Mouse (Mus musculus) kidney, adult 2 months (tissue): ENCODE data around the gene Igsf21. TPM values are rescaled to one million over a fixed set of nuclear protein-coding genes. Genes with fewer than 3 reads are reported as not detected.

Source experiments
- DNase-seq: peaks from one replicate; pipeline ENCODE4 v3.0.0; 2021
- H3K27ac ChIP-seq: fragments of 200-500 bp; 2 replicates; pipeline ENCODE4 v1.5.1; 2012; ENCODE audit warnings: low read depth, low read length, control low read depth, inconsistent platforms; ENCODE audit not compliant: insufficient read depth
- H3K27me3 ChIP-seq: fragments of 200-500 bp; replicated peaks from 2 replicates; pipeline ENCODE4 v1.6.1; 2012; ENCODE audit warnings: mild to moderate bottlenecking, moderate library complexity, low read length, inconsistent platforms; ENCODE audit not compliant: control insufficient read depth, insufficient read depth
- H3K36me3 ChIP-seq: fragments of 200-500 bp; 2 replicates; pipeline ENCODE4 v1.6.1; 2012; ENCODE audit warnings: mild to moderate bottlenecking, moderate library complexity, low read length, inconsistent platforms; ENCODE audit not compliant: control insufficient read depth, insufficient read depth
- H3K4me1 ChIP-seq: fragments of 200-500 bp; 2 replicates; pipeline ENCODE4 v1.6.1; 2011; ENCODE audit warnings: low read length; ENCODE audit not compliant: control insufficient read depth, insufficient read depth
- H3K4me3 ChIP-seq: fragments of 200-500 bp; 2 replicates; pipeline ENCODE4 v1.5.1; 2011; ENCODE audit warnings: mild to moderate bottlenecking, low read depth, low read length, control low read depth; ENCODE audit not compliant: insufficient read depth
- CTCF ChIP-seq: fragments of 200-500 bp; conservative IDR thresholded peaks from 2 replicates; pipeline ENCODE4 v1.5.1; 2011; ENCODE audit warnings: low read depth, mild to moderate bottlenecking, control low read depth, low read length, moderate library complexity, mixed read lengths; ENCODE audit not compliant: insufficient read depth, insufficient read length
- POLR2A ChIP-seq: fragments of 200-500 bp; IDR thresholded peaks from one replicate; pipeline ENCODE4 v1.6.1; 2011; ENCODE audit warnings: low read depth, low read length, control low read depth
- WGBS: fragments of 180-500 bp; shearing (Covaris S2); methylation state at CpG from one replicate; pipeline ENCODE4 v1.1.7; 2018; 5-methylcytosine and 5-hydroxymethylcytosine counted together
- polyA plus RNA-seq: library from polyadenylated mRNA; depleted of rRNA; stranded (reverse); fragments of >200 nt; gene quantifications from 2 replicates; pipeline ENCODE4 v1.2.3, GENCODE M21; 2012

Gene Igsf21
- polyA plus RNA-seq, 1 experiment = 0.39 TPM

GRCm38 (mm10) chr4:140000911-140001310 lies 245.7 kb downstream of the Igsf21 start:
- DNase-seq = peak; percentile 21
- 65% methylated on average over 5 of the region's 5 CpGs for WGBS
- H3K4me3 ChIP-seq = no peak overlapping the region
- H3K27ac ChIP-seq = no peak overlapping the region
- no peaks in the 10 kb centered on the region for H3K4me1 ChIP-seq
- H3K27me3 ChIP-seq = no peaks in the 10 kb centered on the region
- no peaks in the 10 kb centered on the region for H3K36me3 ChIP-seq
- no peak for TF ChIP-seq POLR2A
- no peak for TF ChIP-seq CTCF

GRCm38 (mm10) chr4:139999033-139999432 lies 247.6 kb downstream of the Igsf21 start:
- H3K4me3 ChIP-seq = no peak overlapping the region
- WGBS = 56% methylated on average over 7 of the region's 7 CpGs
- no peaks in the 10 kb centered on the region for H3K4me1 ChIP-seq
- H3K27me3 ChIP-seq = no peaks in the 10 kb centered on the region
- H3K36me3 ChIP-seq = no peaks in the 10 kb centered on the region
- TF ChIP-seq POLR2A (no peak), CTCF (no peak)
- DNase-seq = no peak
- H3K27ac ChIP-seq = no peak overlapping the region

- WGBS = 54% methylated on average over 8 of the region's 8 CpGs
- H3K36me3 ChIP-seq = no peaks in the 10 kb centered on the region
- TF ChIP-seq POLR2A (no peak), CTCF (no peak)
- no peak overlapping the region for H3K27ac ChIP-seq
- H3K4me3 ChIP-seq = no peak overlapping the region
- no peaks in the 10 kb centered on the region for H3K4me1 ChIP-seq
- no peak for DNase-seq
- no peaks in the 10 kb centered on the region for H3K27me3 ChIP-seq
Measured at GRCm38 (mm10) chr4:139995659-139996058, 250.9 kb downstream of the Igsf21 start.

GRCm38 (mm10) chr4:139993111-139993755 lies 253.4 kb downstream of the Igsf21 start:
- no peak for DNase-seq
- no peaks in the 10 kb centered on the region for H3K4me1 ChIP-seq
- WGBS = 28% methylated on average over 14 of the region's 16 CpGs
- TF ChIP-seq CTCF (no peak), POLR2A (no peak)
- H3K27ac ChIP-seq = no peak overlapping the region
- no peaks in the 10 kb centered on the region for H3K36me3 ChIP-seq
- H3K27me3 ChIP-seq = no peaks in the 10 kb centered on the region
- H3K4me3 ChIP-seq = no peak overlapping the region

GRCm38 (mm10) chr4:139986913-139987312 lies 259.7 kb downstream of the Igsf21 start:
- Histone ChIP-seq H3K27ac (no peak overlapping the region), H3K36me3 (no peaks in the 10 kb centered on the region), H3K4me1 (no peaks in the 10 kb centered on the region), H3K27me3 (no peaks in the 10 kb centered on the region), H3K4me3 (no peak overlapping the region)
- WGBS = 40% methylated on average over 7 of the region's 7 CpGs
- TF ChIP-seq POLR2A (no peak), CTCF (no peak)
- no peak for DNase-seq

GRCm38 (mm10) chr4:139978716-139979115 lies 267.9 kb downstream of the Igsf21 start:
- Histone ChIP-seq H3K4me3 (no peak overlapping the region), H3K27ac (no peak overlapping the region), H3K4me1 (peaks cover 16% of the 10 kb centered on the region), H3K36me3 (no peaks in the 10 kb centered on the region), H3K27me3 (no peaks in the 10 kb centered on the region)
- TF ChIP-seq CTCF (no peak), POLR2A (no peak)
- peak; percentile 76 for DNase-seq
- 17% methylated on average over 5 of the region's 5 CpGs for WGBS

- Histone ChIP-seq H3K27ac (no peak overlapping the region), H3K4me1 (peaks cover 16% of the 10 kb centered on the region), H3K27me3 (no peaks in the 10 kb centered on the region), H3K4me3 (no peak overlapping the region), H3K36me3 (no peaks in the 10 kb centered on the region)
- DNase-seq = peak; percentile 48
- no peak for TF ChIP-seq CTCF
- no peak for TF ChIP-seq POLR2A
- WGBS = 12% methylated on average over 5 of the region's 5 CpGs
Measured at GRCm38 (mm10) chr4:139977308-139977781, 269.2 kb downstream of the Igsf21 start.
